Mouse (Mus musculus): Measurements from ENCODE around the gene Ccnf.

DNA sequence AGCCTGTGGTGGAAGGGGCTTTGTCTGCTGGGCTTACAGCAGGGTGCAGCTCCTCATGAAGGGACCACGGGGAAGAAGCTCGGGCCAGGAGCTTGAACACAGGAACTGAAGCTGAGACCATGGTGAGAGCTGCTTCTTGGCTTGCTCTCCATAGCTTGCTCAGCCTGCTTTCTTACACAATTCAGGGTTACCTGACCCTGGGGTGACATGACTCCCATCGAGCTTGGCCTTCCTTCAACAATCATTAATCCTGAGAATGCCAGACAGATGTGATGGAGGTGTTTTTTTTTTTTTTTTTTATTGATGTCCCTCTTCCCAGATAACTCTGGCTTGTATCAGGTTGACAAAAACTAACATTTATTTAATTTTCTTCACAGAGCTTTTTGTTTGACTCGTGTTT lies 7.7 kb upstream of the Ccnf start:
- TF ChIP-seq POLR2A (IDR thresholded peaks at IDR 0.05; ENCODE audit: extremely low read depth, insufficient read depth, low read length) (no peak), CTCF (IDR thresholded peaks at IDR 0.05; ENCODE audit: low read depth, low read length) (no peak)
